Mouse (Mus musculus) liver, embryonic 14.5 days (tissue): ENCODE data around the gene Rbm8a.

ENCODE experiments used
- CTCF ChIP-seq: IDR thresholded peaks from 2 replicates; pipeline ENCODE4 v1.5.1; 2016; ENCODE audit warnings: antibody characterized with exemption, low read depth, control low read depth
- EP300 ChIP-seq: IDR thresholded peaks from 2 replicates; pipeline ENCODE4 v1.6.1; 2016; ENCODE audit warnings: antibody characterized with exemption, low read depth

DNA sequence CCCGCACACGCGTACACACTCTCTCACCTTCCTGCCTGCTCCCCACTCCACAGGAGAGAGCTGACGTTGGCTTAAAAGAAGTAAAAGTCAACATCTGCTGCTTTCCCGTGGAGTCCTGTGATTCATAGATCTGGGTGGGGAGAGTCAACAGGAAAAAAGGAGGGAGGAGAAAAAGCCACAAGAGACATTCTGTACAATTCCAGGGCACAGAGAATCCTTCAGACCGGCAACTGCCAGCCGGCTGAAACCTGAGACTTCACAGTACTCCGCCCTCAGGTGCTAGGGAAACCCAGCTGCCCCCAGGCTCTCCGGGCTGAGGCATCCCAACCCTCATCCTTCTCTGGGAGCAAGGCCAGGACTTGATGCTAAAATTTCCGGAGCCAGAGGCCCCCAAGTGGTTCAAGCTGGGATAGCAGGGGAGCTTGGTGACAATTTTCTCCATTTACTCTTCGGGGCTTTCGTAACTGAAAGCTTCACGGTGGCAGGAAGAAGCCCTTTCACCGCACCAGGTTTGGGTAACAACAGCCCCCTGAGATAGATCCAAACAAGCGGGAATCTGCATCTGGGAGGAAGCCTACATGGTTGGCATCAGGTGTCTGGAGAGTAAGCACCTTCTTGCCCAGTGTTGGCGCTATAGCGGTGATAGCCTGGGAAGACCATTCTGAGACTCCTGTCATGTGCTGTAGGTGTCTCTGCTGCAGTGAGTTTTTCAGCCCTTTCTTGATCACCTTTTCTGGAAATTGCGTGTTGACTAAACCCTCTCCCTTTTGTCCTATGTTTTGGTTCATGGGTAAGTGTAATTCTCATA, 33.9 kb downstream of the Rbm8a start:
- TF ChIP-seq CTCF (peak; percentile 76), EP300 (no peak)
